Mouse (Mus musculus) kidney, adult 8-10 months (tissue): ENCODE results near the gene Best2.

Experiments
- DNase-seq, 2 experiments: peaks; one replicate each; pipeline ENCODE4 v3.0.0; 2022

The Best2 gene

DNA sequence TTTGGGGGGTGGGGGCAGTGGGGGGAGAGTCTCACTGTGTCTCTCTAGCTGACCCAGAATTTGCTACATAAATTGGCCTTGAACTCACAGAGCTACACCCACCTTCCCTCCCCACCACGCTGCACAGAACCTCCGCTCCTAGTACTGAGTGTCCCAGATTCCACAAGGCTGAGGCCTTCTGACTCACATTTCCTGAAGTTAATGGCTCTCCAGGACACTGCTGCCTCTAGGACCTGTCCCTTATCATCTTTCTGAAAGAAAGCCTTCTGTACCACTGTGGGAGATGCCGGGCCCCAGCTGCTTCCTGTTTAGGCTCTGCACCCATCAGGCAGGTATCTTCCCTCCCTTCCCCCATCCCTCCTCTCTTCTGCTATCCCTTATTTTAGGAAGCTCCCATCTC lies 47.7 kb downstream of the Best2 start:
- DNase-seq, result peak in 1 of 2 experiments; percentile 23

DNA sequence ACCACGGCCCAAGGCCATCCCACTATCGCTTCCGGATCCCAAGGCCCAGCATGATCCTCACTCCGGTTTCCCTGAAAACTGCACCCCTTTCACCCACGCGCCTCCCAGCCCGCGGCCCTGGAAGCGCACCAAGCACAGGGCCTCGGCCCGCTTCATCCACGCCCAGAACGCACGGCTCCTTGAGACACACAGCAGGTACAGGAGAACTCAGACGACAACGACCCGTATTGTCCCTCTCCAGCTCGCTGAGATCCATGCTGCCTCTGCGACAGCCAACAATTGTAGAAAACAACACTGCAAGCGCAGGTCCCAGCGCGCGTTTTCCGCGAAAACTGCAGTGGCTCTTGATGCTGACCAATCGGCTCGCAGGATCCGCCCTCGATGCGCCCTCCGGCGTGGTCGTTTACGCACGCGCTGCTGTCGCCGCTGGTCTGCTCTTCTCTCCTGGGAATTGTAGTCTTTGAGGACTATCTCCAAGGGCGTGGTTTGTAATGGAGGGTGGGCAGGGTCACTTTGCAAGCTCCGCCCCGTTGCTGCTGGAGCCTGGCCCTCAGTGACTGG lies 48.5 kb downstream of the Best2 start:
- DNase-seq, result peak; percentile 96 to 97

DNA sequence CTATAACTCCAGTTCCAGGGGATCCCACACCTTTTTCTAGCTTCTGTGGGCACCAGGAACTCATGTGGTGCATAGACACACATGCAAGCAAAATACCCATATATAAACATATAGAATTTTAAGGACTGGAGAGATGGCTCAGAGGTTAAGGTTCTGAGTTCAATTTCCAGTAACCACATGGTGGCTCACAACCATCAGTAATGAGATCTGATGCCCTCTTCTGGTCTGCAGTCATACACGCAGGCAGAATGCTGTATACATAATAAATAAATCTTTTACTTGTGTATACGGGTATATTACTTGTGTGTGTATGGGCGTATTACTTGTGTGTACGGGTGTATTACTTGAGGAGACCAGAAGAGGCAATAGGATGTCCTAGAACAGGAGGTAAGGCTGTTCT lies 50.4 kb downstream of the Best2 start:
- no peak for DNase-seq

DNA sequence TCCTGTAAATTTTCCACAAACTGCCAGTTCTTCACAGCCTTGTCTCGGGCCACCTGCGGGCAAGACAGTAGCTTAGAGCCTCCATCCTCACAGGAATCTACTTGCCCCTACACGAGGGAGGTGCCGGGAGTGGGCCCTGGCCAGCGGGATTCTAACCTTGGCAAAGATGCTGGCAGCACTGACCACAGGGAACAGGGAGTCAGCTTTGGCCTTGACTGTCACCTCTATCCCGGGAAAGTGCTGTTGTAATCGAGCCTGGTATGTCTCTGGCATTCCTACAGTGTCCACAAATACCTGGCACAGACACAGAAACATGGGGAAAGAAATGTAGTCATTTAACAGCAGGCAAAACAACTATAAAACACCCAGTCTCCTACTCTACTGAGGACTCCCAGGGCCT lies 54.5 kb downstream of the Best2 start:
- no peak for DNase-seq
